Comparison of ENCODE assay signal across 25 mouse cellular contexts in genomic region chr5:151405314-151405903, GRCm38 (mm10). TPM values are rescaled to one million over a fixed set of nuclear protein-coding genes. Genes with fewer than 3 reads are reported as not detected.
A peak's percentile ranks its signal among the peaks of the same experiment; 100 is the strongest.
DNase-seq lines count a peak whose midpoint lies in the region; ATAC-seq lines count a peak whose summit lies in the region.
"Had no signal": no experiment of that assay in that cellular context is flagged by ENCODE, and none has a peak within 500 bp of the region (broad histone marks: within the 10 kb centered on the region; RNA-seq: fewer than 3 reads in every experiment).

No protein-coding gene starts in this region.

- 0 out of 2 replicates have a peak, but pooled peaks cover 4% of the 10 kb centered on the region for H3K4me1 ChIP-seq in kidney, embryonic 15.5 days
- 0 out of 2 replicates have a peak, but pooled peaks cover 9% of the 10 kb centered on the region for H3K4me1 ChIP-seq in hindbrain, embryonic 14.5 days (replicated peaks; ENCODE audit: control insufficient read depth, insufficient read depth, low read length)
- H3K4me1 ChIP-seq in midbrain, embryonic 15.5 days = peaks cover 19% of the 10 kb centered on the region
- H3K4me1 ChIP-seq: embryonic facial prominence, embryonic 15.5 days; heart, embryonic 15.5 days had no signal

- no peak overlapping the region for H3K9ac ChIP-seq in kidney, embryonic 15.5 days
- H3K9ac ChIP-seq in hindbrain, embryonic 14.5 days = no peak overlapping the region
- H3K9ac ChIP-seq in midbrain, embryonic 15.5 days = no peak overlapping the region
- H3K9ac ChIP-seq: embryonic facial prominence, embryonic 15.5 days; heart, embryonic 15.5 days; hindbrain, embryonic 15.5 days; neural tube, embryonic 13.5 days had no signal

- no peak overlapping the region for H3K27ac ChIP-seq in kidney, embryonic 15.5 days
- H3K27ac ChIP-seq in hindbrain, embryonic 14.5 days = no peak overlapping the region
- peak overlapping the region; percentile 45; the same call in 1 of the 2 replicates for H3K27ac ChIP-seq in midbrain, embryonic 15.5 days
- H3K27ac ChIP-seq: embryonic facial prominence, embryonic 15.5 days; heart, embryonic 15.5 days; hindbrain, embryonic 15.5 days; neural tube, embryonic 13.5 days had no signal

- no peaks in the 10 kb centered on the region for H3K9me3 ChIP-seq in kidney, embryonic 15.5 days (replicated peaks)
- no peaks in the 10 kb centered on the region for H3K9me3 ChIP-seq in hindbrain, embryonic 14.5 days (ENCODE audit: control insufficient read depth, low read length)
- no peaks in the 10 kb centered on the region for H3K9me3 ChIP-seq in midbrain, embryonic 15.5 days
- H3K9me3 ChIP-seq: embryonic facial prominence, embryonic 15.5 days; heart, embryonic 15.5 days; hindbrain, embryonic 15.5 days; neural tube, embryonic 13.5 days had no signal

- no peak for DNase-seq in kidney, adult 11 months
- DNase-seq in brain, embryonic 18.5 days (ENCODE audit: low read depth, low spot score) = peak; percentile 54
- peak; percentile 35 for DNase-seq in hindbrain, embryonic 14.5 days (ENCODE audit: low spot score)
- no peak for DNase-seq in c-Kit-positive CD71-positive TER-119-positive erythroid progenitor cells, embryonic 14.5 days (ENCODE audit: low spot score)
- no peak for DNase-seq in left cerebral cortex, postnatal 10 days (ENCODE audit: extremely low spot score in 1 of 2, low spot score in 2 of 2)
- no peak for DNase-seq in cerebellum, postnatal 14 days
- DNase-seq: adrenal gland, adult 8-10 months; cerebellum, adult 9-11 months; embryo, embryonic 11 days; gastrocnemius, postnatal 10 days; heart, adult 18-20 months; kidney, adult 9 months; kidney, postnatal 4 days; lung, adult 18-20 months; lung, postnatal 36 days; right cerebral cortex, postnatal 25 days; thymus, adult 2 months had no signal

- no peaks in the 10 kb centered on the region for H3K36me3 ChIP-seq in kidney, embryonic 15.5 days
- H3K36me3 ChIP-seq in hindbrain, embryonic 14.5 days (replicated peaks; ENCODE audit: control insufficient read depth, insufficient read depth) = no peaks in the 10 kb centered on the region
- H3K36me3 ChIP-seq in midbrain, embryonic 15.5 days (replicated peaks) = no peaks in the 10 kb centered on the region
- H3K36me3 ChIP-seq: embryonic facial prominence, embryonic 15.5 days; heart, embryonic 15.5 days; hindbrain, embryonic 15.5 days; neural tube, embryonic 13.5 days had no signal

- H3K27me3 ChIP-seq in kidney, embryonic 15.5 days = no peaks in the 10 kb centered on the region
- H3K27me3 ChIP-seq in hindbrain, embryonic 14.5 days (ENCODE audit: control insufficient read depth, insufficient read depth, low read length) = no peaks in the 10 kb centered on the region
- H3K27me3 ChIP-seq in midbrain, embryonic 15.5 days (replicated peaks) = no peaks in the 10 kb centered on the region
- H3K27me3 ChIP-seq: embryonic facial prominence, embryonic 15.5 days; heart, embryonic 15.5 days; hindbrain, embryonic 15.5 days; neural tube, embryonic 13.5 days had no signal

- ATAC-seq in kidney, embryonic 15.5 days (replicated peaks; ENCODE audit: low FRiP score) = peak; percentile 55
- no peak; the same call in 1 of the 2 replicates for ATAC-seq in hindbrain, embryonic 14.5 days (ENCODE audit: low FRiP score)
- peak; percentile 67; the same call in 1 of the 2 replicates for ATAC-seq in midbrain, embryonic 15.5 days (replicated peaks)

- H3K4me3 ChIP-seq in kidney, embryonic 15.5 days (replicated peaks) = no peak overlapping the region
- no peak overlapping the region for H3K4me3 ChIP-seq in hindbrain, embryonic 14.5 days (replicated peaks; ENCODE audit: low read length)
- no peak overlapping the region for H3K4me3 ChIP-seq in midbrain, embryonic 15.5 days
- H3K4me3 ChIP-seq: embryonic facial prominence, embryonic 15.5 days; heart, embryonic 15.5 days; hindbrain, embryonic 15.5 days; neural tube, embryonic 13.5 days had no signal

- intact Hi-C loops in left cerebral cortex, postnatal 10 days (cut with DNase I) = no loop called here

- no peak overlapping the region for H3K4me2 ChIP-seq in kidney, embryonic 15.5 days
- no peak overlapping the region for H3K4me2 ChIP-seq in hindbrain, embryonic 14.5 days (replicated peaks)
- H3K4me2 ChIP-seq in midbrain, embryonic 15.5 days = no peak overlapping the region
- H3K4me2 ChIP-seq: embryonic facial prominence, embryonic 15.5 days; heart, embryonic 15.5 days; hindbrain, embryonic 15.5 days; neural tube, embryonic 13.5 days had no signal

- 59% methylated on average over 8 of the region's 8 CpGs for WGBS in kidney, embryonic 15.5 days
- WGBS in hindbrain, embryonic 14.5 days = 37% methylated on average over 8 of the region's 8 CpGs
- WGBS in midbrain, embryonic 15.5 days = 38% methylated on average over 8 of the region's 8 CpGs

RNA-seq across cellular contexts. Expression of gene Gm42906, which starts 22.6 kb away (rescaled TPM):
- not detected in 2 replicates for polyA plus RNA-seq in kidney, embryonic 15.5 days (2015; fragmentation: Nextera tagmentation; extraction: Ambion mirVana)
- not detected in 2 replicates for polyA plus RNA-seq in hindbrain, embryonic 14.5 days (2014; fragmentation: Nextera tagmentation; extraction: Ambion mirVana)
- polyA plus RNA-seq in midbrain, embryonic 15.5 days (2015; fragmentation: Nextera tagmentation; extraction: Ambion mirVana) = not detected in 2 replicates
- total RNA-seq in left cerebral cortex, postnatal 10 days (2021) = 1 to 10 TPM in 1 of 2 experiments, not detected in 1; 1.3 TPM
- total RNA-seq: layer of hippocampus, postnatal 10 days had no signal
- polyA plus RNA-seq: embryonic facial prominence, embryonic 15.5 days; hindbrain, embryonic 15.5 days; limb, embryonic 14.5 days; neural tube, embryonic 13.5 days; thymus, adult 2 months had no signal

Comparison
In these comparisons a context has a peak if more than half of its experiments do, and no peak if none do; other contexts are left out.
1. DNase-seq: peak in brain, embryonic 18.5 days (single experiment) and hindbrain, embryonic 14.5 days (single experiment); none in kidney, adult 11 months (single experiment), c-Kit-positive CD71-positive TER-119-positive erythroid progenitor cells, embryonic 14.5 days (single experiment), left cerebral cortex, postnatal 10 days (0 of 2) and cerebellum, postnatal 14 days (0 of 2).